Mouse (Mus musculus): ENCODE data around the gene Duoxa2. TPM values are rescaled to one million over a fixed set of nuclear protein-coding genes. Genes with fewer than 3 reads are reported as not detected.

Gene Duoxa2
- total and polyA plus RNA-seq, 2 experiments from 2014 or later: 0.37 to 0.73 TPM

DNA sequence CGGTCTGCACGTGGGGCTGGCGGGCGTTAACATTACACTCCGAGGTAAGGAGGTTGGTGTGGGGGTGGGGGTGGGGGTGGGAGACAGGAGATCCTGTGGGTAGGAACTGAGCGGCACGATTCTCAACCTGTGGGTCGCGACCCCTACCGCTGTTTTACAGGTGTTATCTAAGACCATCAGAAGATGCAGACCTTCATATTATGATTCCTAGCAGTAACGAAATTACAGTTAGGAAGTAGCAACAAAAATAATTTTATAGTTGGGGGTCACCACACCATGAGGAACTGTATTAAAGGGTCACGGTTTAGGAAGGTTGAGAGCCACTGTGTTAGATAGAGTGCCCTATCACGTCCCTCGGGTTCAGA lies 1.9 kb downstream of the Duoxa2 start:
- TF ChIP-seq CTCF (IDR thresholded peaks at IDR 0.05; ENCODE audit: low read depth): no peak
- no peak for DNase-seq (ENCODE audit: low spot score)
- WGBS: 7% methylated on average over 14 of the region's 14 CpGs
- no peak for ATAC-seq
- Histone ChIP-seq H3K27ac (no peak overlapping the region), H3K4me2 (ENCODE audit: low read depth, low read length) (peak overlapping the region; percentile 89), H3K27me3 (ENCODE audit: insufficient read depth, low read length) (peaks cover 33% of the 10 kb centered on the region), H3K36me3 (ENCODE audit: insufficient read depth, low read length) (no peaks in the 10 kb centered on the region), H3K4me3 (ENCODE audit: low read length) (peak overlapping the region; percentile 43), H3K9me3 (ENCODE audit: low read length) (no peaks in the 10 kb centered on the region), H3K4me1 (ENCODE audit: insufficient read depth, low read length) (peaks cover 29% of the 10 kb centered on the region), H3K9ac (replicated peaks; ENCODE audit: low read length) (no peak overlapping the region)

DNA sequence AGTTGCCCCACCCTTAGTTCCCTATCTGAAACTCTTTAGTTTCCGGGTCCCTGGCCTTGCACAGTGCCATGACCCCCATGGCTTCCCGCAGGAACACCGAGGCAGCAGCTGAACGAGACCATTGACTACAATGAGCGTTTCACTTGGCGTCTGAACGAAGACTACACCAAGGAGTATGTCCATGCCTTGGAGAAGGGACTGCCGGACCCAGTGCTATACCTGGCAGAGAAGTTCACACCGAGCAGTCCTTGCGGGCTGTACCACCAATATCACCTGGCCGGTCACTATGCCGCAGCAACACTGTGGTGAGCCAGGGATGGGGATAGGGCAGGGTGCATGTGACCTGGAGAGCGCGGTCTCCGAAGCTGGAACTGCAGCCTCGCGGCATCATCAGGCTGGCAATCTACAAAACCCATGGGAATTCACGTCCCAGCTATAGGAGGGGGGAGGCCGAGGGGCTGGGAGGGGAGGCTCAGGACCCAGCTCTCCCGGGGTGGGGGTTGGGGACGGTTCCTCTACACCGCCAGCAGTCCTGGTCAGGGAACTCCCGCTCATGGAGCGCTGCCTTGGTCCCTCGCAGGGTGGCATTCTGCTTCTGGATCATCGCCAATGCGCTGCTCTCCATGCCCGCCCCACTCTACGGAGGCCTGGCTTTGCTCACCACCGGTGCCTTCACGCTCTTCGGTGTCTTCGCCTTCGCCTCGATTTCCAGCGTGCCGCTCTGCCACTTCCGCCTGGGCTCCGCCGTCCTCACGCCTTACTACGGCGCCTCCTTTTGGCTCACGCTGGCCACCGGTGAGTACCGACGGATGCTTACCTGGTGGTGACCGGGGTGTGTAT lies 2.6 kb downstream of the Duoxa2 start:
- TF ChIP-seq CTCF (IDR thresholded peaks at IDR 0.05; ENCODE audit: low read depth): 0 out of 2 replicates have a peak, but pooled peaks have one; percentile 5
- under 1% methylated on average over 48 of the region's 48 CpGs for WGBS
- peak; percentile 67 for DNase-seq (ENCODE audit: low spot score)
- Histone ChIP-seq H3K27me3 (ENCODE audit: insufficient read depth, low read length) (peaks cover 33% of the 10 kb centered on the region), H3K4me3 (ENCODE audit: low read length) (peak overlapping the region; percentile 43), H3K9me3 (ENCODE audit: low read length) (no peaks in the 10 kb centered on the region), H3K27ac (no peak overlapping the region), H3K9ac (replicated peaks; ENCODE audit: low read length) (peak overlapping the region; percentile 43), H3K36me3 (ENCODE audit: insufficient read depth, low read length) (no peaks in the 10 kb centered on the region), H3K4me1 (ENCODE audit: insufficient read depth, low read length) (peaks cover 29% of the 10 kb centered on the region), H3K4me2 (ENCODE audit: low read depth, low read length) (peak overlapping the region; percentile 89)
- peak; percentile 61 for ATAC-seq

- Histone ChIP-seq H3K4me3 (ENCODE audit: low read length) (peak overlapping the region; percentile 43), H3K4me2 (ENCODE audit: low read depth, low read length) (peak overlapping the region; percentile 89), H3K36me3 (ENCODE audit: insufficient read depth, low read length) (no peaks in the 10 kb centered on the region), H3K27ac (no peak overlapping the region), H3K27me3 (ENCODE audit: insufficient read depth, low read length) (peaks cover 32% of the 10 kb centered on the region), H3K9ac (replicated peaks; ENCODE audit: low read length) (peak overlapping the region; percentile 43), H3K4me1 (ENCODE audit: insufficient read depth, low read length) (peaks cover 29% of the 10 kb centered on the region), H3K9me3 (ENCODE audit: low read length) (no peaks in the 10 kb centered on the region)
- no peak for ATAC-seq
- DNase-seq (ENCODE audit: low spot score): no peak
- no peak for TF ChIP-seq CTCF (IDR thresholded peaks at IDR 0.05; ENCODE audit: low read depth)
- 5% methylated on average over 23 of the region's 23 CpGs for WGBS
These were observed 3.3 kb downstream of the Duoxa2 start for GRCm38 (mm10) chr2:122301921-122302573.

GRCm38 (mm10) chr2:122302574-122303241 lies 4.0 kb downstream of the Duoxa2 start:
- H3K4me2 ChIP-seq (ENCODE audit: low read depth, low read length): peak overlapping the region; percentile 89
- peaks cover 23% of the 10 kb centered on the region for H3K4me1 ChIP-seq (ENCODE audit: insufficient read depth, low read length)
- DNase-seq (ENCODE audit: low spot score): peak; percentile 88
- WGBS: 12% methylated on average over 9 of the region's 9 CpGs
- H3K27ac ChIP-seq: no peak overlapping the region
- peaks cover 26% of the 10 kb centered on the region for H3K27me3 ChIP-seq (ENCODE audit: insufficient read depth, low read length)
- no peaks in the 10 kb centered on the region for H3K36me3 ChIP-seq (ENCODE audit: insufficient read depth, low read length)
- ATAC-seq: peak; percentile 57; the same call in 1 of the 2 replicates
- H3K4me3 ChIP-seq (ENCODE audit: low read length): peak overlapping the region; percentile 43; the same call in 1 of the 2 replicates
- no peak overlapping the region for H3K9ac ChIP-seq (replicated peaks; ENCODE audit: low read length)
- H3K9me3 ChIP-seq (ENCODE audit: low read length): no peaks in the 10 kb centered on the region
- TF ChIP-seq CTCF (IDR thresholded peaks at IDR 0.05; ENCODE audit: low read depth): peak; percentile 77

- no peak for TF ChIP-seq CTCF (IDR thresholded peaks at IDR 0.05; ENCODE audit: low read depth)
- no peak overlapping the region for H3K4me3 ChIP-seq (ENCODE audit: low read length)
- no peak for ATAC-seq
- no peak for DNase-seq (ENCODE audit: low spot score)
- 84% methylated on average over 6 of the region's 6 CpGs for WGBS
- H3K9ac ChIP-seq (replicated peaks; ENCODE audit: low read length): no peak overlapping the region
- H3K27me3 ChIP-seq (ENCODE audit: insufficient read depth, low read length): peaks cover 14% of the 10 kb centered on the region
- no peak overlapping the region for H3K4me2 ChIP-seq (ENCODE audit: low read depth, low read length)
- no peaks in the 10 kb centered on the region for H3K9me3 ChIP-seq (ENCODE audit: low read length)
- peaks cover 16% of the 10 kb centered on the region for H3K4me1 ChIP-seq (ENCODE audit: insufficient read depth, low read length)
- H3K27ac ChIP-seq: no peak overlapping the region
- no peaks in the 10 kb centered on the region for H3K36me3 ChIP-seq (ENCODE audit: insufficient read depth, low read length)
These were observed 5.8 kb downstream of the Duoxa2 start for GRCm38 (mm10) chr2:122304544-122304943.

DNA sequence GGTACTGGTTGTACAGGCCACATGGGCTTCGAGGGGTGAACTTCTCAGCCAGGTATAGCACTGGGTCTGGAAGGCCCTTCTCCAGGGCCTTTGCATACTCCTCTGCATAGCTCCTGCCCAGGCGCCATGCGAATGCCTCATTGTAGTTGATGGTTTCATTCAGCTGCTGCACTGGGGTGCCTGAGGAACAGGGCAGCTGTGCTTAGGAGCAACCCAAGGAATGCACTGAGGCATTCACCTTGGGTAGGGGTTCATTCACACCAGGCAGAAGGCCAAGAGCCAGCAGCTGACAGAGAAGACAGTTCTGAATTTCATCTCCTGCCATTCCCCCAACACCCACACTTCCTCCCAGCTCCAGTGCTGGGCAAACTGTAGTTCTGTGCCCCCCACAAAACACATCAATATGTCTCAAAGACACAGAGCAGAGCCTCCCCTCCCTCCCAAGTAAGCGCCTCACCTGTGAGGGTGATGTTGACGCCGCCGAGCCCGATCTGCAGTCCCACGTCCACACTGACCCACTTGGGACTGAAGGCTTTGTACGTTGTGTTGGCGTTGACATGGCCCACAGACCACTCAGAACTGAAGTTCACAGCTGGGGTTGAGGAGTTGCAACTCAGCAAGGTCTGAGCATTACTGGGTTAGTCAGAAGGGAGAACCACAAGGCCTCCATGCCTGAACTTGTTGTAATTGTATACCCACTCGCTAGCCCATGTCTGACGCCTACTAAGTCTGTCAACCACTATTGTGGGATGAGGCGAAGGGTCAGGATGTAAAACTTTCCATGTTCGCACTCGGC lies 6.6 kb downstream of the Duoxa2 start:
- no peak overlapping the region for H3K4me2 ChIP-seq (ENCODE audit: low read depth, low read length)
- TF ChIP-seq CTCF (IDR thresholded peaks at IDR 0.05; ENCODE audit: low read depth): no peak
- DNase-seq (ENCODE audit: low spot score): no peak
- H3K36me3 ChIP-seq (ENCODE audit: insufficient read depth, low read length): no peaks in the 10 kb centered on the region
- H3K4me3 ChIP-seq (ENCODE audit: low read length): no peak overlapping the region
- WGBS: 89% methylated on average over 16 of the region's 16 CpGs
- H3K27me3 ChIP-seq (ENCODE audit: insufficient read depth, low read length): peaks cover 9% of the 10 kb centered on the region
- no peak for ATAC-seq
- peaks cover 16% of the 10 kb centered on the region for H3K4me1 ChIP-seq (ENCODE audit: insufficient read depth, low read length)
- H3K9ac ChIP-seq (replicated peaks; ENCODE audit: low read length): no peak overlapping the region
- H3K27ac ChIP-seq: no peak overlapping the region
- no peaks in the 10 kb centered on the region for H3K9me3 ChIP-seq (ENCODE audit: low read length)

Measured in hindbrain, postnatal 0 days (tissue).